Mouse (Mus musculus) bone marrow macrophage, adult 2 months (primary cell): ENCODE data around the gene Gadd45a.

Experiments
- CTCF ChIP-seq: IDR thresholded peaks from 2 replicates; pipeline ENCODE4 v1.5.1; 2012; ENCODE audit warnings: low read depth, mild to moderate bottlenecking, low read length, moderate library complexity
- POLR2A ChIP-seq: IDR thresholded peaks from 2 replicates; pipeline ENCODE4 v1.6.1; 2012; ENCODE audit warnings: mild to moderate bottlenecking, low read depth, low read length, borderline replicate concordance

GRCm38 (mm10) chr6:67049695-67050038 lies 12.4 kb upstream of the Gadd45a start:
- TF ChIP-seq CTCF (no peak), POLR2A (no peak)
